Mouse (Mus musculus) liver, postnatal 0 days (tissue): ENCODE measurements around the gene Atxn7l1.

Source experiments
- CTCF ChIP-seq: sonication (generic); IDR thresholded peaks from 2 replicates; pipeline ENCODE4 v1.5.1; 2016; ENCODE audit warnings: antibody characterized with exemption, low read depth
- EP300 ChIP-seq: IDR thresholded peaks from 2 replicates; pipeline ENCODE4 v1.6.1; 2016; ENCODE audit warnings: antibody characterized with exemption, low read depth, mild to moderate bottlenecking

- TF ChIP-seq CTCF, result no peak
- no peak for TF ChIP-seq EP300
Measured at GRCm38 (mm10) chr12:33325424-33325823, 177.9 kb downstream of the Atxn7l1 start.
